Mouse (Mus musculus): ENCODE results near the gene Hist1h4i.

Gene Hist1h4i

DNA sequence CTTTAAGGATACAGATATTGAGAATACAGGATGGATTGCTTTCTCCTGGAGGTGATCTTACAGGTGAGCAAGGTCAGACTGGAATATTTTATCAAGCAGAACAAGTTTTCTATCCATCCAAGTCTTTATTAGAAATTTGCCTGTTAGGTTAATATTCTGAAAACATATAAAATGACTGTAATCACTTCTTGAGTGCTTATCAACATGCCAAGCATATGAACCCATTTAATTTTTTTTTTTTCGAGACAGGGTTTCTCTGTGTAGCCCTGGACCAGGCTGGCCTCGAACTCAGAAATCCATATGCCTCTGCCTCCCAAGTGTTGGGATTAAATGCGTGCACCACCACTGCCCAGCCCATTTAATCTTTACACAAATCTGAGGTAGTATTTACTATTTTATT is 4.2 kb downstream of the Hist1h4i start:
- no peak for DNase-seq (ENCODE audit: low spot score in 2 of 2)

DNA sequence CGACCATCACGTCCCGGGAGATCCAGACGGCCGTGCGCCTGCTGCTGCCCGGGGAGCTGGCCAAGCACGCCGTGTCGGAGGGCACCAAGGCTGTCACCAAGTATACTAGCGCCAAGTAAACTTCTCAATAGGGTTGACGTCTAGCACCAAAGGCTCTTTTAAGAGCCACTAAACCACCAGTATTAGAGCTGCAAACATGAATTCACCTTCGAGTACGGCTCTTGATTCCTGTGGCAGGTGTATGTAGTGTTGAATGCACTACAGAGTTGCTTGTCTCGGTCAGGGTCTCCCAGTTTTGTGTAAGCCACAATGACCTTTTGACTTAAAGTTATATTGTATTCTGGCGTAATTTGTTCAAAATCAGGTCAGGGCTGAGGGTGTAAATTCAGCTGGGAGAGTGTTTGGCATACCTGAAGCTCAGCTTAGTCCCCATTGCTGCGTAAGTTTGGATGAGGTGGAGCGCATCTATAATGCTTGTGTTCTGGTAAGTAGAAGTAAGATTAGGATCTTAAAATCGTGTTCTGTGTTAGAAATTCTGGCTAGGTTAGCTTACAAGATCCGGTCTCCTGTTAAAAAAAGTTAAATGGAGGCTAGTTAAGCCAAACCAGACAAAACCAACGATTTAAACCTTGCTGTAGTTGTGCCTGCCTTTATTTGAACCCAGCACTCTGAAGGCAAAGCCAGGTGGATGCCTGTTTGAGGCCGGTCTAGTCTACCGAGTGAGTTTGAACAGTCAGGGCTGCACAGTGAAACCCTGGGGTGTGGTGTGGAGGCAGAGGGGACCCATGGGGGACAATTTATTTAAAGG is 4.8 kb downstream of the Hist1h4i start:
- DNase-seq (ENCODE audit: low spot score in 2 of 2): no peak

DNA sequence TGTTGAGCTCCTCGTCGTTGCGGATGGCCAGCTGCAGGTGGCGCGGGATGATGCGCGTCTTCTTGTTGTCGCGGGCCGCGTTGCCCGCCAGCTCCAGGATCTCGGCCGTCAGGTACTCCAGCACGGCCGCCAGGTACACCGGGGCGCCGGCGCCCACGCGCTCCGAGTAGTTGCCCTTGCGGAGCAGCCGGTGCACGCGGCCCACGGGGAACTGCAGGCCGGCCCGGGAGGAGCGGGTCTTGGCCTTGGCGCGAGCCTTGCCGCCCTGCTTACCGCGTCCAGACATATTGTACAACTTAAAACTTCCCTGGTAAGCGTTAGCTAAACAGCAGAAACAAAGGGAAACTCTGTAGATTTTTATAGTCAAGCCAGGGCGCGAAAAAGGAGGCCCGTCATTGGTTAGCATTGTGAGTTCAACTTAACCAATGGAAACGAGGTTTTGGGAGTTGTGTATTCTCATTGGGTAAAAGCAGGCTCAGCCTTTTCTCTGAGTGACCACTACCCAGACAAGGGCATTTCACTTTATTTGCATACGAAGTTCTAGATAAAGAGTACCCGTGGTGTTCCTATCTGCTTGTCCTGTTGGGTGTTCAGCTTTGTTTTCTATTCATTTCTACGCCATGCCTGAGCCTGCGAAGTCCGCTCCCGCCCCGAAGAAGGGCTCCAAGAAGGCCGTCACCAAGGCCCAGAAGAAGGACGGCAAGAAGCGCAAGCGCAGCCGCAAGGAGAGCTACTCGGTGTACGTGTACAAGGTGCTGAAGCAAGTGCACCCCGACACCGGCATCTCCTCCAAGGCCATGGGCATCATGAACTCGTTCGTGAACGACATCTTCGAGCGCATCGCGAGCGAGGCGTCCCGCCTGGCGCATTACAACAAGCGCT is 5.7 kb downstream of the Hist1h4i start, which contains the start of the genes Hist1h2ah and Hist1h2bk:
TSS of gene Hist1h2ah (minus strand) at position 302 of the 882 bp plus-strand sequence.
TSS of gene Hist1h2bk (plus strand) at position 604 of the 882 bp plus-strand sequence.
- DNase-seq (ENCODE audit: low spot score in 2 of 2): peak; percentile 91 to 93

DNA sequence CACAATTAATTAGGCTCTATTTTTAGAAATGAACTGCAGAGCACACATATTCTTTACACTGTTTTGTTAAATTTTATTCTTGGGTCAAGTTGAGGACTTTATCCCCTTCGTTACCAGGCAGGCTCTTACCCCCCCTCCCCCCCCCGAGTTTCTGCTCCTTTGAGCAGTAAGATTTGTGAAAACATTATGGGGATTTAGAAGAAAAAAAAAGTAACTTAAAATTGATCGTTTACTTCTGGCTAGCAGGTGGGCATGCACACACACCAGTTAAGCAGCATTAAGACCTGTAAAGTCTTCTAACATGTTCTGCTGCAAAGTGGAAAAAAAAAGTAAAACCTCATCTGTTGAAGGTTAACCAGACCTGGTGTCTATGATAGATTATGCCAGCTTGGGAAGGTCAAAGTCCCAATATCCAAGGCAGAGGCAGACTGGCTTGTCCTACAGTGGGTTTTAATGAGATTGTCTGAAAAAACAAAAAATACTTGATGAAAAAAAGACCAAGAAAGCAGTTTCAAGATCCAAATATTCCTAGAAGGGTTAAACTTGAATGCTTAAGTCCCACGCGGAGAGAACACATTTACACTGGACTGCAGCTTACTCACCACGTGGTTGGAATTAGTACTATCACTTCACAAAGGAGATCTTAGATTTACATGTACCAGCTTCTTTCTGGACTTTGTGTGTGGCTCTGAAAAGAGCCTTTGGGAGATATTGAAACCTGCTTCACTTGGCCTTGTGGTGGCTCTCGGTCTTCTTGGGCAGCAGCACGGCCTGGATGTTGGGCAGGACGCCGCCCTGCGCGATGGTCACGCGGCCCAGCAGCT is 6.5 kb downstream of the Hist1h4i start:
- DNase-seq (ENCODE audit: low spot score in 2 of 2): no peak

DNA sequence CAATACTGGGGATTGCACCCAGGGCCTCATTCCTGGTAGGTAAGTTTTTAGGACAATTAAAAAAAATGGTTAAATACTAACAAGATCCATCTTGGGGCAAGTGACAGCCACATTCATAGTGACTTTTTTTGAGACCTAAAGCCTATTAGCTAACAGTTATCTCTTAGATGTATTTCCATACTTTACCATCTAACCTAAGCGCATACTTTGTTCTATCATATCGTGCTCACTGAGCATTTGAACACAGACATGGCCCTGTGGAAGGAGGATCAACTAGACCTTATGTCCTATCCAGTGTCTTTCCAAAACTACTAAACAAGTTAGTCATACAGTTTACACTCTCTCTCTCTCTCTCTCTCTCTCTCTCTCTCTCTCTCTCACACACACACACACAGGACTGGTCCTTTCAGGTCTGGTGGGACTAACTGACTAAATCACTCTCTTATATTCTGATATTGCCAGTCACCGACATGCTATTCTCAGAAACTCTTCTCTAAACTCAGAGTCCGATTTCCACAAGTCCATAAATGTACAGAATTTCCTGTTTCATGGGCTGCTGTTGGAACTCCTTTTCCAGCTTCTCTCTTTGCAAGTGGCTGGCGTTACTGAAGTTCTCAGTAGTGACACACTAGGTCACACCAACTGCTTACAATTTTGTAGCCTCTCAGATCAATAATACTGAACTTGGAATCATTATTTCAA is 7.3 kb downstream of the Hist1h4i start:
- DNase-seq (ENCODE audit: low spot score in 2 of 2): no peak

DNA sequence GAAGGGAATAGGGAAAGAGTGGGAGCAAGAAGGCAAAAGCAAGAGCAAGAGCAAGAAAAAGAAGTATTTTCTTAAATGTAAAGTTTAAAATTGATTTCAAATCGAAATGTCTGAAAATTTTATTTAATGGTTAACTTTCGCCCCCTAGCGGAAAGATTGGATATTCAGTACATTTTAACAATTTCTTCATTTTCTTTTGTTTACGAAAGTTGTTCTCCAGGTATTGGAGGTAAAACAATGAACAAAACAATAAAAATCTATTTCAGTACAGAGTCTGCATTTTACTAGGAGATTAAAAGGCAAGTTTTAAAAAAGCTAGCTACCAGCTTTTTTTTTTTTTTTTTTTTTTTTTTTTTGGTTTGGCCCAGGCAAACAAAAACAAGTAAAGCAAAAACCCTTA is 10.7 kb downstream of the Hist1h4i start:
- no peak for DNase-seq (ENCODE audit: low spot score in 2 of 2)

DNA sequence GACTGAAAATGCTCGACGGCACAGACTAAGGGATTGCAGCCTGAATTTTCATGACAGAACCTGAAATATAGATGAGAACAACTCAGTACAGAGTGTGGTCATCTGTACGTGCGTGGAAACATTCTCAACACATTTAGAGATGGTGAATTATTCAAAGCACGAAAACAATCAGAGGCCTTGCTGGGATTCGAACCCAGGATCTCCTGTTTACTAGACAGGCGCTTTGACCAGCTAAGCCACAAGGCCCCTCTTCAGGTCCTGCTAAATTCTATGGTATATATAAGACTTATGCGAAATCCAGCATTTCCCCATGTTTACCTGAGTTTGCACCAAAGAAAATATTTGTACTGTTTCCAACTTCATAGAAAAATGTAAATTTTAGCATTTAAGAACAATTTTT is 11.2 kb downstream of the Hist1h4i start:
- peak in 1 of 2 experiments; percentile 47 for DNase-seq (ENCODE audit: low spot score in 2 of 2)

DNA sequence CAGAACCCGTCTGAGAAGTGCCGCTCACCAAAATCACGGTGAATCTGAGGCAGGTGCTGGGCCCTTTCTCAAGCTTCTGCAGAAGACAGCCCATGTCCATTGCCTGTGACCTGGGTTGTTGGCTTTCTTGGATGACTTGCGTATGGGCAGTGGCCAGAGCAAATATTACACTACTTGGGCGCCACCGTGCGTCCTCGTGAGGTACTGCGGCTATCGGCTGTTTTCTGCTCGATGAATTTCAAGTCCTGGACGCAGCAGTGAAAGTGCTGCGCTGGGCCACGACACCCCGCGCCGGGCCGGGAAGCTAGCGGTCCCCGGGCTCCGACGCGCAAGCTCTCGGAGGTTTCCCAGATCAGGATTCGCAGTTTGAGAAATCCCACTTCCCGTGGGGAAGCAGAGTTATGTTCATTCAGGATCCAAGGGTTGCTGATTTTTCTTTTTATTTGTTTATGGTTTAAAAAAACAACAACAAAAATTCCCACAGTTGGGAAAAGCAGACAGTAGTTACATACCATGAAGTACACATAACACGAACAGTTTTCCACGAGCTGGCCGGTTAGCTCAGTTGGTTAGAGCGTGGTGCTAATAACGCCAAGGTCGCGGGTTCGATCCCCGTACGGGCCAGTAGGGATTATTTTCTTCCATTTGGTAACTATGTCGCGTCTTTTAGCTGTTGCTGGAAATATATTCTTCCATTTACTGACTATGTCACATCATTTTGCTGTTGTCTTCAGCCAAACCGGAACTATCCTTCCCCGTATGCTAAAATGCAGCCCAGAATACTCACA is 12.3 kb downstream of the Hist1h4i start:
- peak; percentile 92 to 94 for DNase-seq (ENCODE audit: low spot score in 2 of 2)

DNA sequence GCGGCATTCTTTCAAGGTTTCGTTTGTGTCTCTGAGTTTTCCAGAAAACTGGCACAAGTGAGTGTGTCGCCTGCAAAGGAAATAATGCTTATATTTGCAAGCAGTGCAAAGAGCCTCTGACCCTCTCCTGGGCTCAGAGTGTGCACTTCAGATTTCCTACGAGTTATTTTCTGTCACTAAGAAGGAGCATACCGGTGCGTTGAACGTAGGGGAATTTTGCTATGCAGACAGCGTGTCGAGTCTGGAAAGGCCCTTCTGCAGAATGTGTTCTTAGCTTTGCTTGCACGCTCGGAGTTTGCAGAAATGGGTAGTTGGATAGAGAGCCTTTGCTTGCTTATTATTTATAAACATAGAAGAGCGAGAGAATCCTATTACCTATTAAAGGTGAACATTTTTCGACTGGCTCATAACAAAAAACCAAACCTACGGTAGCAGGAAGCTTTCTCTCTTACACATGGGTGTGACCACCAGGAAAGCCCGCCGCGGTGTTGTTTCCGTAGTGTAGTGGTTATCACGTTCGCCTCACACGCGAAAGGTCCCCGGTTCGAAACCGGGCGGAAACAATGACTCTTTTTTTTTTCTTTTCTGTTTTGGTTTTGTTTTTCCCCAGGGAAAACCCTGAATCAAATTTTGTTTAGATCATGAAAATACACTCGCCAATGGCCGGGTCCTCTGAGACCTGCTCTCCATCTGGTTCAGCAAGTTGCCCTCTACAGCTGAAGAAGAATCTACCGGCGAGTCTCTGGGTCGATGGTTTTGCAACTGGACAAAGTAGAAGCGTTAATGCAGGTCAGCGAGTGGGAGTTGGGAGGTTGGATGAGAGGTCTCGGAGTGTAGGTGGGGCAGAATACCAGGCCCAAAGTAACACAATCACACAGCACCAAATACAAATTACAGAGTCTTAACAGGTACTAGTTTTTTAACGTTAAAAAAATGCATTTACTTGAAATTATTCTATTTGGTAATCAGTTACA is 14.8 kb downstream of the Hist1h4i start:
- peak; percentile 85 to 90 for DNase-seq (ENCODE audit: low spot score in 2 of 2)

DNA sequence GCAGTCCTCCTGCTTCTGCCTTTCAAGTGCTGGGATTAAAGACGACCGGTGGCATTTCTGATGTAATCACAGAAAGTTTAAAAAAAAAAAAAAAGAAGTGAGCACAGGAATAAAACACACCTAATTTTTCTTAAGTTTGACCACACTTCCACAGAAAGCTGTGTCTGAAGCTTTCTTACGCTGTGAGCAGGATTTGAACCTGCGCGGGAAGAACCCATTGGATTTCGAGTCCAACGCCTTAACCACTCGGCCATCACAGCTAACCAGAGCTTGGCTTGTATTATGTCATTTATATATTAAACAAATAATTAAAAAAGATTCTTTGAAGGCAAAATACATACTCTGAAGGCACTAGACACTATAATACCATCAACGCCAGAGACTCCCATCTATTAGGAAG is 18.9 kb downstream of the Hist1h4i start:
- DNase-seq (ENCODE audit: low spot score in 2 of 2): peak; percentile 70 to 81

DNA sequence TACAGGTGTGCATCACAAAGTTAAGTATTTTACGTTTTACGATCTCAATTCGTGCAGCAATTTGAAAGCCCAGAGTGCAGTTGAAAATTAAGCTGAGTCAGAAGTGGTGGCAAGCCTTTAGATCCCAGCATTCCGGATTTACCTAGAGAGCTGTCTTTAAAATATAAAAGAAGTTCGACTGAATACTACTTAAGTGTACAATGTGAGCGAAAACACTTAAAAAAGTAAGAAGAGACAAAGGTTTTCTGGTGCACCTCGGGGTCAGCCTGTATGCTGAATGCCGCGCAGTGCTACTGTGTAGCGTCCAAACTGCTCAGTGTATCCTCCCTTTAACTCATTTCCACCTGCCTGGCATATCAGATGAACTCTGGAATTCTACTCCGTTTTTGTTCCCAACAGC is 19.6 kb downstream of the Hist1h4i start:
- no peak for DNase-seq (ENCODE audit: low spot score in 2 of 2)

DNA sequence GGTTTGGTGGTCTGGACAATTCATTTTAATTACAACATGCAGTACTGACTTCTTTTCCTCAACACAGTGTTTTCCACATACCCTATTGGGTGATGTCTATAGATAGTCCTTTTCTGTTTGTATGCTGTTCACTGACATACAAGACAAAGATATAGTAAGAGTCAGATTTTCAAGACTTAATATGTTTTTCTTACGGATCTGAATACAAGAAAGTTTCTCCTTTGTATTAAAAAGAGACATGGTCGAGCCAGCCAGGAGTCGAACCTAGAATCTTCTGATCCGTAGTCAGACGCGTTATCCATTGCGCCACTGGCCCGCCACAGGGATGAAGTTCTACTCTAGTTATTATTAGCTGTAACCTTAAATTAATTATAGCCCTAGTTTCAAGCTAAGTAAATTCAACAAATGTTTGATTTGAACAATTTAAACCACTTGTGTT is 20.2 kb downstream of the Hist1h4i start:
- peak in 1 of 2 experiments; percentile 64 for DNase-seq (ENCODE audit: low spot score in 2 of 2)

DNA sequence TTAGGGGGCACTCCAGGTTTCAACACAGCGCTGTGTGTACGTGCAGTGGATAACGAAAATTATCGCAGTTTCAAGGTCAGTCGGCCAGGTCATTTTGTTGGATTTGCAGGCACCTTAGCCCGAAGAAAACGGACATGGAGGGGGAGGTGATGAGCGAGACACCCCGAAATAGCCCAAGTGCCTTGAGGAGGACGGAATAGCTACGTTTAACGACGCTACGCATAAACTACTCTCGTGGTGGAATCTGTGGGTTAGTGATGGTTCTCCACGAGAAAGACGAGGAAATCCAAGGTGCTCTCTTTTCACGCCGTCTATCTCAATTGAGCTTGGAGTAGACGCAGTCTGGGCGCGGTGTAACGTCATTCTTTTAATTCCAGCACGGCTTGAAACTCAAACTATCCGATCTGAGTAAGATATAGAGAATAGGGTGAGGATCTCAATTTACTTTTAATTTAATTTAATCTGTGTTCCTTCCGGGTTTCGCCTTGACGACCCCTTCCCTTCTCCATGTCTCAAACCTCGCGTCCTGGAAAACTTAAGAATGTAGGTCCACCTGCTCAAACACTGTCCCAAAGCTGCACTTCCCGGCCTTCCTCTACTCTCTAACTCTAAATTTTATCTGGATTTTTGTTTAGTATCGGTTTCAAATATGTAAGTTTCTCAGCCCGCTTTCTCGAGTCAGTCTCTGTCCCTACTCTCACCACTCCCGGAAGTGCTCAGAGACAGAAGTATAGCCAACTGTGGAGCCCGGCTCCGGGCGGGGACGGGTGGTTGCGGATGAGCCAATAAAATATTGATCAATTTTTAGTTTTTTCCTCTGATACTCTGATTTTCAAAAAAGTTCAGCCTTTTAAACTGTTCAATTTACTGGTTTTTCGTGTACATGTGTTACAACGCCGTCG is 21.0 kb downstream of the Hist1h4i start:
- no peak for DNase-seq (ENCODE audit: low spot score in 2 of 2)

DNA sequence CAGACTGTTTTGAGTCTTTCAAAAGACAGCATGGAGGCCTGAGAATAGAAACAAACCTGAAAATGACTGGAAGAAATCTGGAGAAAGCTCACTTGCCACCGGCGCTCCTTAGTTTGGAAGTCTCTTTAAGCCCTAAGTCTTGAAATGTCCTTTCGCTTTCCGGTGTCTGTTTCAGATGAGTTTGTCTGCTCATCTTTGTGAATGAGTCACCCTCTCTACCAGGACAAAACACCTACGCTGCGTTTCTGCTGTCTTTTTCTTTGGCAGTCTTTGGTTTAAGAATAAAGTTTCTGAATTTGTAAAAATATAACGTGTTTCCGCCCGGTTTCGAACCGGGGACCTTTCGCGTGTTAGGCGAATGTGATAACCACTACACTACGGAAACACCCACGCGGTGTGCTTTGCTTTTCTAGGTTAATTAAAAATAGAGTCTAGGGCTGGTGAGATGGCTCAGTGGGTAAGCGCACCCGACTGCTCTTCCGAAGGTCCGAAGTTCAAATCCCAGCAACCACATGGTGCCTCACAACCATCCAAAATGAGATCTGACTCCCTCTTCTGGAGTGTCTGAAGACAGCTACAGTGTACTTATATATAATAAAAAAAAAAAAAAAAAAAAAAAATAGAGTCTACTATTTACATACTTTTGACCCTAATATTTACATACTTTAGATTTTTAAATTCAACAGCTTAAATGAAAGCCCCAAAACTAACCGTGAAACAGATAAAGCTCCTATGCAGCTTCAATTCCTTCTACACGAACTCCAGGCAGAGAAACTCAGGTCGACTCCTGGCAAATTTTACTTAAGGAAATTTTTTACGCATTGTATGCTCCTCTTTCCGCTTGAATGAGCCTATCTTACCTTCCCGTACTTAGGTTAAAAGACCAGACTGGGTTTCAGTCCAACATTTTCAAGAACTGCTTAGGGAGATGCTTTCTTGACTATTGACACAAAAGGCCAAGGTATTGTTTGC is 25.4 kb downstream of the Hist1h4i start:
- peak; percentile 69 to 77 for DNase-seq (ENCODE audit: low spot score in 2 of 2)

DNA sequence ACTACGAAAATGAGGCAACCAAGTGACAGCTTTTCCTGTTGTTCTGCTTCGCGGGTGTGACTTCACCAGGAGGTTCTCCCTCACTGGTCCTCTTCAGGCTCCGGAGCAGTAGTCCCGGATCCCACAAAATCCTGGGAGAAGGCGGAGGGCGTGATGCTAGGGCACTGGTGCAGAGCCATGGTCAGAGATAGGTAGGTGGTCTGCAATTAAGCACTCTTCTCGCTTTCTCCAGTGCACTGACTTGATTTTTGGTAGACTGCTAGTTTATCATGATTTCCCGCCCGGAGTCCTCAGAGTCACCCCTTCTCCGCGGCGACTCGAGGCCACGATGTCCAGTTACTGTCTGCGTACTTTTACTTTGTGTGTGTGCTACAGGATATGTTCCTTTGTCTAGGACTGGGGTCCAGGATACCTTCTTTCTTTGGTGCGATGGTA is 26.7 kb downstream of the Hist1h4i start:
- DNase-seq (ENCODE audit: low spot score in 2 of 2): no peak

DNA sequence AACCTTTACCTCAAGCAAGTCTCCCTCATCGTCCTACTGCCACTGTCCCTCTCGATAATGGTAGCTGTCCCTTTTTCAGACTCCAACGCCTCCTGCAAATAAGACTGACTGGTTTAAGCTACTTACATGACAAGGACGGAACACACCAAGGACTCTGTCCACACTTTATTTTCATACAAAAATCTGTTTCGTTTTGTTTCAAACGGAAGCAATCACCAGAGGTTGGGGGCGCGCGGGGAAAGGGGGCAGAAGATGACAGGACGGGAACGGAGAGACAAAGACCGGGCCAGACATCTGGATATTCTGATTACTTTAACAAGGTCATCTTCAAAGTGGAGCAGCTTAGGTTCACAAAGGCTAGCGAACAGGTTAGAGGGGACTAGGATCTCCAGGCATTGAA is 27.4 kb downstream of the Hist1h4i start:
- no peak for DNase-seq (ENCODE audit: low spot score in 2 of 2)

DNA sequence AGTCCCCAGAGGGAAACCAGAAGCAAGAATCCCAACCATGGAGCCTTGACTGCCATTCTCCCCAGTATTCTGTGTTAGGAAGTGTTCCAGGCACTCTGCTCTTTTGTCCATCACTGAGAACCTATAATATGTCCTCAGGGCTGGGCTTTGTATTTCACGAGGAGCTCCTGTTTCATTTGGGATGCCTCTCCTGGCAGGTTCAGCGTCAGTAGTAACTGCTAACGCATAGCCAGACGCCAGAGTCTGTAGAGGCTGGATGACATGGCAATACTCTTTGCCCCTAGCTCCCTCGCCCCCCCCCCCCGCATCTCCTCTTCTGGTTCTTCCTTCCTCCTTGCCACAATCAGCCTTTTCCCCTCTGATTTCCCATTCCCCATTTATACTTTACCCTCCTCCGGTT is 31.5 kb downstream of the Hist1h4i start, which contains the start of gene Prss16:
TSS of gene Prss16 (minus strand) at position 101 of the 400 bp plus-strand sequence.
- no peak for DNase-seq (ENCODE audit: low spot score in 2 of 2)

Data from right cerebral cortex, postnatal 10 days (tissue).